Mouse (Mus musculus) neural tube, embryonic 15.5 days (tissue): ENCODE data around the gene Dync1i2. TPM values are rescaled to one million over a fixed set of nuclear protein-coding genes. Genes with fewer than 3 reads are reported as not detected.
A peak's percentile ranks its signal among the peaks of the same experiment; 100 is the strongest.

Experiments
- ATAC-seq: fragments of 200-750 bp; cut with Nextera tagmentation; 2 replicates; pipeline ENCODE4 v1.8.0; 2017; ENCODE audit warnings: mild to moderate bottlenecking, moderate TSS enrichment, moderate library complexity; ENCODE audit not compliant: low FRiP score
- H3K27ac ChIP-seq: fragments of 300-500 bp; sonication (generic); replicated peaks from 2 replicates; pipeline ENCODE4 v1.5.1; 2015; ENCODE audit warnings: mild to moderate bottlenecking, inconsistent platforms
- H3K27me3 ChIP-seq: fragments of 300-500 bp; sonication (generic); replicated peaks from 2 replicates; pipeline ENCODE4 v1.6.1; 2015; ENCODE audit warnings: inconsistent platforms
- H3K36me3 ChIP-seq: fragments of 300-500 bp; sonication (generic); 2 replicates; pipeline ENCODE4 v1.6.1; 2015; ENCODE audit warnings: inconsistent platforms
- H3K4me1 ChIP-seq: fragments of 300-500 bp; sonication (generic); 2 replicates; pipeline ENCODE4 v1.6.1; 2015; ENCODE audit warnings: inconsistent platforms
- H3K4me2 ChIP-seq: fragments of 300-500 bp; sonication (generic); 2 replicates; pipeline ENCODE4 v1.6.1; 2015; ENCODE audit warnings: inconsistent platforms, mild to moderate bottlenecking, moderate library complexity
- H3K4me3 ChIP-seq: fragments of 300-500 bp; sonication (generic); replicated peaks from 2 replicates; pipeline ENCODE4 v1.5.1; 2015; ENCODE audit warnings: mild to moderate bottlenecking, inconsistent platforms
- H3K9ac ChIP-seq: fragments of 300-500 bp; sonication (generic); replicated peaks from 2 replicates; pipeline ENCODE4 v1.6.1; 2015; ENCODE audit warnings: mild to moderate bottlenecking, inconsistent platforms
- H3K9me3 ChIP-seq: fragments of 300-500 bp; sonication (generic); replicated peaks from 2 replicates; pipeline ENCODE4 v1.6.1; 2016; ENCODE audit warnings: inconsistent platforms
- WGBS: fragments of 180-500 bp; shearing (Covaris S2); methylation state at CpG from one replicate; pipeline ENCODE4 v1.1.7; 2015; ENCODE audit warnings: mixed read lengths; 5-methylcytosine and 5-hydroxymethylcytosine counted together
- polyA plus RNA-seq: library from polyadenylated mRNA; unstranded; fragments of >200 nt; fragmentation: Nextera tagmentation; extraction: Ambion mirVana; gene quantifications from 2 replicates; pipeline ENCODE4 v1.2.1, GENCODE M21; 2015

Gene Dync1i2
- polyA plus RNA-seq, 1 experiment from 2014 or later = 163 TPM

GRCm38 (mm10) chr2:71187950-71188349 is 23.6 kb upstream of the Dync1i2 start:
- no peak overlapping the region for H3K9ac ChIP-seq
- H3K4me3 ChIP-seq = no peak overlapping the region
- no peak for ATAC-seq
- H3K36me3 ChIP-seq = no peaks in the 10 kb centered on the region
- no peaks in the 10 kb centered on the region; the same call in 1 of the 2 replicates for H3K9me3 ChIP-seq
- H3K4me2 ChIP-seq = no peak overlapping the region
- H3K27ac ChIP-seq = no peak overlapping the region
- no peaks in the 10 kb centered on the region for H3K27me3 ChIP-seq
- 69% methylated on average over 3 of the region's 3 CpGs for WGBS
- H3K4me1 ChIP-seq = peaks cover 22% of the 10 kb centered on the region

- no peak for ATAC-seq
- peaks cover 22% of the 10 kb centered on the region for H3K4me1 ChIP-seq
- H3K4me3 ChIP-seq = no peak overlapping the region
- no peaks in the 10 kb centered on the region for H3K27me3 ChIP-seq
- no peaks in the 10 kb centered on the region; the same call in 1 of the 2 replicates for H3K9me3 ChIP-seq
- 51% methylated on average over 2 of the region's 2 CpGs for WGBS
- H3K9ac ChIP-seq = no peak overlapping the region
- H3K27ac ChIP-seq = no peak overlapping the region
- H3K4me2 ChIP-seq = no peak overlapping the region
- no peaks in the 10 kb centered on the region for H3K36me3 ChIP-seq
Observed at GRCm38 (mm10) chr2:71188861-71189260, 22.6 kb upstream of the Dync1i2 start.

GRCm38 (mm10) chr2:71191391-71192194 is 19.9 kb upstream of the Dync1i2 start:
- Histone ChIP-seq H3K4me2 (peak overlapping the region; percentile 51), H3K36me3 (no peaks in the 10 kb centered on the region), H3K9me3 (no peaks in the 10 kb centered on the region; the same call in 1 of the 2 replicates), H3K9ac (no peak overlapping the region; the same call in 1 of the 2 replicates), H3K27ac (peak overlapping the region; percentile 75), H3K27me3 (no peaks in the 10 kb centered on the region), H3K4me1 (peaks cover 30% of the 10 kb centered on the region), H3K4me3 (peak overlapping the region; percentile 8; the same call in 1 of the 2 replicates)
- 10% methylated on average over 16 of the region's 16 CpGs for WGBS
- peak; percentile 61 for ATAC-seq

DNA sequence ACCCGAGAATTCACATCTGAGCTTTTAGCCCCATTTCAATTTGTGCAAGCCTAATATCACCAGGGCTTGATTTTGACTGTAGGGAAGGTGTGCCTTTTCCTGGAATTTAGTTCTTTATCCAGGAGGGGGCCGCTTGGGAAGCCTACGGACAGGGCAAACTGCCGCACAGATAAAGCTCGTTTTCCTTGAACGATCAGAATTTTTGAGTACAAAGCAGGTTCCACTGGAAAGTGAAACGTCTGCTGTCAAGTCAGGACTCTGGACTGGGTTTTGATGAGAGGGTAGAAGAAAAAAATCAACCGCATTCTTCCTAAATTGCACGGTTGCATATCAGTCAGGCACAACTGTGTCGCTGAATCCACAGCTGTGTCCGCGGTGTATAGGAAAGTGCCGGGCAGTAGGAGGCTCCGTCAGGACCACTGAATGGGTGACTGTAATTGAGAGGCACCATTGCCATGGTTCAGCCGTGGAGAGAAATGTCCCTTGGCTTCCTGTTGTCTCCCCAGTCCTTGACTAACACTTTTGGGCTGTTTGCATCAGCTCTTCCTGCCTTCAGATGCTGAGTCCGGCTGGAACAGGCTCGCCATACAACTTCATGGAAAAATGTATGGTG is 19.2 kb upstream of the Dync1i2 start:
- no peak overlapping the region for H3K9ac ChIP-seq
- peak overlapping the region; percentile 8; the same call in 1 of the 2 replicates for H3K4me3 ChIP-seq
- H3K4me1 ChIP-seq = peaks cover 30% of the 10 kb centered on the region
- no peaks in the 10 kb centered on the region; the same call in 1 of the 2 replicates for H3K9me3 ChIP-seq
- H3K4me2 ChIP-seq = peak overlapping the region; percentile 51
- H3K27me3 ChIP-seq = no peaks in the 10 kb centered on the region
- WGBS = 34% methylated on average over 17 of the region's 17 CpGs
- peak overlapping the region; percentile 75 for H3K27ac ChIP-seq
- peak; percentile 39; the same call in 1 of the 2 replicates for ATAC-seq
- H3K36me3 ChIP-seq = no peaks in the 10 kb centered on the region

DNA sequence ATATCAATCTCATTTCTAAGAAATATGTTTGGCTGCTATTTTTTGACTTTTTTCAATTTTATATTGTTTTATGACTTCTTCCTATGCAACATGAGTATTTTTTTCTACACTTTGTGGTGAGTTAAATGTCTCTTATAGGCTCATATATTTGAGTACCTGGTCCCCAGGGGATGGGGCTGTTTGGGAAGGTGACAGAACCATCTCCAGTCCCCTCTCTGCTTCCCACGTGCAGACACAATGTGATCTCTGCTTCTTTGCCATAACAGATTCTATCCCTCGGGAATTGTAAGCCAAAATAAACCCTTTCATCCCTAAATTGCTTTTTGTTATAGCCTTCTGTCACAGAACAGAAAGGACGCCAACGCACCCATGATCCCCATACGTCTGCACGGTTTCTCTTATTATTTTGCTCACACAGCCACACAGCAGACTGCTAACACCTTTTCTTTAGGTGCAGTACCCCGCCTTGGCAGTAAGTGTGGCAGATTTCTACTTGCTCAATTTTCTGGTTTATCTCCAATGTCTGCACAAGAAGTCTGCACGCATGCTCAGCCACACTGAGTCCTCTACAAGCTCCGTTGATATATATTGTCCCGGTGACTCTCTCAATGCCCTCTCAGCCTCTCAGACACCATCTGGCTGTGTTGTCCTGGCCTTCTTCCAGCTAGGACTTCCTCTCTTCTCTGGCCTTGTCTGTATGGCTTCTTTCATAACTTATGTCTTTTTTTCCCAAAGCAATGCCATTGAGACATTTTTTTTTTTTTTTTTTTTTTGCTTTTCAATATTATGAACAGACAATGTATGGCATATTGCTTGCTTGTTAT is 17.2 kb upstream of the Dync1i2 start:
- H3K4me2 ChIP-seq = no peak overlapping the region
- 26% methylated on average over 10 of the region's 10 CpGs for WGBS
- no peak overlapping the region for H3K4me3 ChIP-seq
- H3K27ac ChIP-seq = 0 out of 2 replicates have a peak overlapping the region, but pooled peaks have one; percentile 23
- H3K9ac ChIP-seq = no peak overlapping the region
- H3K36me3 ChIP-seq = no peaks in the 10 kb centered on the region
- H3K27me3 ChIP-seq = no peaks in the 10 kb centered on the region
- no peak for ATAC-seq
- H3K9me3 ChIP-seq = no peaks in the 10 kb centered on the region
- peaks cover 30% of the 10 kb centered on the region for H3K4me1 ChIP-seq

GRCm38 (mm10) chr2:71196947-71197346 is 14.6 kb upstream of the Dync1i2 start:
- Histone ChIP-seq H3K4me1 (peaks cover 14% of the 10 kb centered on the region), H3K36me3 (no peaks in the 10 kb centered on the region), H3K27me3 (no peaks in the 10 kb centered on the region), H3K4me3 (no peak overlapping the region), H3K9ac (no peak overlapping the region), H3K9me3 (no peaks in the 10 kb centered on the region), H3K4me2 (no peak overlapping the region), H3K27ac (no peak overlapping the region)
- ATAC-seq = no peak
- WGBS = 78% methylated on average over 4 of the region's 4 CpGs

GRCm38 (mm10) chr2:71198907-71199306 is 12.6 kb upstream of the Dync1i2 start:
- Histone ChIP-seq H3K27ac (no peak overlapping the region), H3K4me3 (no peak overlapping the region), H3K4me1 (peaks cover 8% of the 10 kb centered on the region), H3K4me2 (no peak overlapping the region), H3K36me3 (no peaks in the 10 kb centered on the region), H3K9me3 (no peaks in the 10 kb centered on the region), H3K27me3 (no peaks in the 10 kb centered on the region), H3K9ac (no peak overlapping the region)
- no peak for ATAC-seq
- WGBS = 67% methylated on average over 3 of the region's 3 CpGs

- WGBS = 71% methylated on average over 4 of the region's 4 CpGs
- no peaks in the 10 kb centered on the region for H3K36me3 ChIP-seq
- ATAC-seq = no peak
- H3K9ac ChIP-seq = no peak overlapping the region
- H3K4me2 ChIP-seq = no peak overlapping the region
- no peaks in the 10 kb centered on the region for H3K4me1 ChIP-seq
- H3K27ac ChIP-seq = no peak overlapping the region
- H3K9me3 ChIP-seq = no peaks in the 10 kb centered on the region
- no peak overlapping the region for H3K4me3 ChIP-seq
- no peaks in the 10 kb centered on the region for H3K27me3 ChIP-seq
Observed at GRCm38 (mm10) chr2:71200485-71200884, 11.0 kb upstream of the Dync1i2 start.

DNA sequence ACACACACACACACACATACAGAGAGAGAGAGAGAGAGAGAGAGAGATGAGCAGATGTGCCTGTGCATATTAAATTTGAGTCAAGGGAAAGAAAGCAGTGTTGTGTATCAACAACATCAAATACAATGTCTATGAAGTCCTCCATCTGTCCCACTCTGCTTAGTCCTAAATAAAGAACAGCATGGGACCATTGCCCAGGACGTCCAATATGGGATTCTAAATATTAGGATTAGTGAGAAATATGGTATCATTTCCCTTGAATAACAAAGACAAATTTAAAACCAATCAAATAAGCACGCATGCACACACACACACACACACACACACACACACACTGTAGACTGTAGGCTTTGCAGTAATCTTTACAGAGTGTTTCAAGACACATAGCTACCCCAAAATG is 9.6 kb upstream of the Dync1i2 start:
- no peaks in the 10 kb centered on the region for H3K4me1 ChIP-seq
- H3K4me3 ChIP-seq = no peak overlapping the region
- no peaks in the 10 kb centered on the region for H3K27me3 ChIP-seq
- WGBS = 82% methylated on average over 2 of the region's 2 CpGs
- no peak overlapping the region for H3K9ac ChIP-seq
- H3K9me3 ChIP-seq = no peaks in the 10 kb centered on the region
- H3K4me2 ChIP-seq = no peak overlapping the region
- H3K27ac ChIP-seq = no peak overlapping the region
- no peaks in the 10 kb centered on the region for H3K36me3 ChIP-seq
- ATAC-seq = no peak

DNA sequence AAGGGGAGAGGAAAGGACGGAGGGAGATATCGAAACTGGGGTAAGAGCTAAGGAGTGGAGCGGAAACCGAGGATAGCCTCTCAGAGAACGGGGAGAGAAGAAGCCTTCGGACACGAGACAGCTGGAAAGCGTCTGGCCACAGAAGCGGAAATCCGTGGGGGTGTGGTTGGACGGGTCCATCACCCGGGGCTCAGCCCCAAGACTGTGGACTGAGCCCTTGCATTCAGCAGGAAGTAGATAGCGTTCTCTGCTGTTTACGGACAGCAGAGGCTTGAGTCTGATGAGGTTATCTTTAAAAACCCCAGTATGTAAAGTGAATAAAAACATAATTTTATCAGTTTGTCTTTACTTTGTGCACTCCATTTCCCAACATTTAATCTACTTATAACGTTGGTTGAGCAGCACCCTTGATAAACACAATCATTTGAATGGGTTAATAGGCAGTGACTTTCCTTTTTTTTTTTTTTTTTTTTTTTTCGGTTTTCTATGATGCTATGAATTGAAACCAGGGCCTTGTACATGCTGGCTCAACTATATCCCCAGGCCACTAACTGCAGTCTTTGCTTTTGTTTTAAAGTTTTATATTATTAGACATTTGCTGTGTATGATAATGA is 7.6 kb upstream of the Dync1i2 start:
- no peaks in the 10 kb centered on the region for H3K9me3 ChIP-seq
- H3K36me3 ChIP-seq = no peaks in the 10 kb centered on the region
- no peaks in the 10 kb centered on the region for H3K4me1 ChIP-seq
- WGBS = 85% methylated on average over 16 of the region's 16 CpGs
- no peak for ATAC-seq
- H3K4me3 ChIP-seq = no peak overlapping the region
- H3K4me2 ChIP-seq = no peak overlapping the region
- H3K9ac ChIP-seq = no peak overlapping the region
- H3K27me3 ChIP-seq = no peaks in the 10 kb centered on the region
- H3K27ac ChIP-seq = no peak overlapping the region

GRCm38 (mm10) chr2:71209041-71209755 is 2.3 kb upstream of the Dync1i2 start:
- H3K9me3 ChIP-seq = no peaks in the 10 kb centered on the region
- no peak overlapping the region for H3K9ac ChIP-seq
- H3K4me2 ChIP-seq = no peak overlapping the region
- no peak overlapping the region for H3K27ac ChIP-seq
- H3K4me1 ChIP-seq = peaks cover 12% of the 10 kb centered on the region
- 81% methylated on average over 5 of the region's 5 CpGs for WGBS
- no peaks in the 10 kb centered on the region for H3K27me3 ChIP-seq
- no peaks in the 10 kb centered on the region for H3K36me3 ChIP-seq
- ATAC-seq = no peak
- no peak overlapping the region for H3K4me3 ChIP-seq
